ENCODE assay signal across 11 mouse cellular contexts in the genomic region with DNA sequence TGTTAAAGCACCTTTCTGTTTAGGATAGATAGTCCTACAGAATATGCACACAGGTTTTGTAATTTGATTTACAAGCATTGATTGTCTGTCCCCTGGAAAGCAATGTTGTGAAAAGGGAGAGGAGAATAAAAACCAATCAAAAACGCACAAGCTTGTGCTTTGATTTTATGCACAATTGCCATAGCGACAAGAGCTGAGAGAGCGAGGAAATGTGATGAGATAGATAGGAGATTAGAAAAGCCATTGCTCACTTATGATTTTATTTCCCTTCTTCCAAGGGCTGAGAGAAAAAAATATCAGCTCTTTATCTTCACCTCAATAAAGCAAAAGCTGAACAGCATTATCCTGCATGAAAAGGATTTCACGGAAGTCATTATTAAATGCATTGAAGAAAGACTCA.
"Had no signal": no experiment of that assay in that cellular context is flagged by ENCODE, and none has a peak within 500 bp of the region (broad histone marks: within the 10 kb centered on the region; RNA-seq: fewer than 3 reads in every experiment).

No protein-coding gene starts in this region.

- H3K4me1 ChIP-seq: kidney, embryonic 15.5 days; limb, embryonic 13.5 days had no signal

- H3K27me3 ChIP-seq: kidney, embryonic 15.5 days; limb, embryonic 13.5 days had no signal

- H3K4me3 ChIP-seq: kidney, embryonic 15.5 days; limb, embryonic 13.5 days had no signal

- H3K9me3 ChIP-seq: kidney, embryonic 15.5 days; limb, embryonic 13.5 days had no signal

- DNase-seq: kidney, adult 2 months; kidney, postnatal 14 days; left cerebral cortex, postnatal 4 days; lung, adult 18-20 months; right cerebral cortex, adult 18-20 months; right cerebral cortex, postnatal 25 days; thymus, postnatal 36 days had no signal

- H3K9ac ChIP-seq: kidney, embryonic 15.5 days; limb, embryonic 13.5 days; liver, embryonic 14.5 days had no signal

- ATAC-seq: intestine, embryonic 16.5 days had no signal

- H3K4me2 ChIP-seq: kidney, embryonic 15.5 days; limb, embryonic 13.5 days had no signal

- H3K27ac ChIP-seq: kidney, embryonic 15.5 days; limb, embryonic 13.5 days; liver, embryonic 14.5 days had no signal

- H3K36me3 ChIP-seq: kidney, embryonic 15.5 days; limb, embryonic 13.5 days had no signal
